Mouse (Mus musculus) adrenal gland, adult 8-10 months (tissue): ENCODE measurements around the gene Rps3a1. TPM values are rescaled to one million over a fixed set of nuclear protein-coding genes. Genes with fewer than 3 reads are reported as not detected.

Experiments
- DNase-seq: peaks from one replicate; pipeline ENCODE4 v3.0.0; 2022
- total RNA-seq, 4 experiments: library from RNA; stranded (reverse); gene quantifications; 2 replicates each; pipeline ENCODE4 v1.2.4; 2022

Rps3a1 gene
- total RNA-seq, result 100 to 1,000 TPM; 780 to 849 (median 825) TPM

GRCm38 (mm10) chr3:86142263-86142933 is at the start of gene Rps3a1:
Rps3a1 (minus strand) TSS chr3:86142702.
- peak; percentile 96 for DNase-seq

GRCm38 (mm10) chr3:86187736-86188389 is 45.4 kb upstream of the Rps3a1 start:
- no peak for DNase-seq

GRCm38 (mm10) chr3:86184546-86184945 is 42.0 kb upstream of the Rps3a1 start:
- DNase-seq, result no peak

GRCm38 (mm10) chr3:86181107-86181506 is 38.6 kb upstream of the Rps3a1 start:
- DNase-seq, result no peak

GRCm38 (mm10) chr3:86179714-86180113 is 37.2 kb upstream of the Rps3a1 start:
- DNase-seq, result no peak

- no peak for DNase-seq
These were observed 26.4 kb upstream of the Rps3a1 start for GRCm38 (mm10) chr3:86168841-86169425.

- no peak for DNase-seq
These were observed 7.0 kb upstream of the Rps3a1 start for GRCm38 (mm10) chr3:86149521-86149920.

GRCm38 (mm10) chr3:86149063-86149462 is 6.6 kb upstream of the Rps3a1 start:
- DNase-seq, result no peak

- DNase-seq, result no peak
These were observed 841 bp upstream of the Rps3a1 start for GRCm38 (mm10) chr3:86143343-86143742.

- no peak for DNase-seq
These were observed 424 bp upstream of the Rps3a1 start for GRCm38 (mm10) chr3:86142934-86143317.

- DNase-seq, result peak; percentile 16
These were observed 628 bp downstream of the Rps3a1 start for GRCm38 (mm10) chr3:86141886-86142262.

GRCm38 (mm10) chr3:86141366-86141765 is 1.1 kb downstream of the Rps3a1 start:
- DNase-seq, result no peak

GRCm38 (mm10) chr3:86139660-86140059 is 2.8 kb downstream of the Rps3a1 start:
- DNase-seq, result no peak

- DNase-seq, result no peak
These were observed 5.4 kb downstream of the Rps3a1 start for GRCm38 (mm10) chr3:86136936-86137574.

- no peak for DNase-seq
These were observed 6.5 kb downstream of the Rps3a1 start for GRCm38 (mm10) chr3:86135886-86136563.

GRCm38 (mm10) chr3:86134939-86135638 is 7.4 kb downstream of the Rps3a1 start:
- no peak for DNase-seq

- DNase-seq, result peak; percentile 20
These were observed 12.7 kb downstream of the Rps3a1 start for GRCm38 (mm10) chr3:86129757-86130156.

GRCm38 (mm10) chr3:86123251-86123746 is 19.2 kb downstream of the Rps3a1 start:
- no peak for DNase-seq

GRCm38 (mm10) chr3:86122156-86122555 is 20.3 kb downstream of the Rps3a1 start:
- DNase-seq, result no peak

- DNase-seq, result no peak
These were observed 23.1 kb downstream of the Rps3a1 start for GRCm38 (mm10) chr3:86119237-86119932.

- no peak for DNase-seq
These were observed 25.6 kb downstream of the Rps3a1 start for GRCm38 (mm10) chr3:86116951-86117350.
